Mouse (Mus musculus): Measurements from ENCODE around the gene Prtn3.

The Prtn3 gene

DNA sequence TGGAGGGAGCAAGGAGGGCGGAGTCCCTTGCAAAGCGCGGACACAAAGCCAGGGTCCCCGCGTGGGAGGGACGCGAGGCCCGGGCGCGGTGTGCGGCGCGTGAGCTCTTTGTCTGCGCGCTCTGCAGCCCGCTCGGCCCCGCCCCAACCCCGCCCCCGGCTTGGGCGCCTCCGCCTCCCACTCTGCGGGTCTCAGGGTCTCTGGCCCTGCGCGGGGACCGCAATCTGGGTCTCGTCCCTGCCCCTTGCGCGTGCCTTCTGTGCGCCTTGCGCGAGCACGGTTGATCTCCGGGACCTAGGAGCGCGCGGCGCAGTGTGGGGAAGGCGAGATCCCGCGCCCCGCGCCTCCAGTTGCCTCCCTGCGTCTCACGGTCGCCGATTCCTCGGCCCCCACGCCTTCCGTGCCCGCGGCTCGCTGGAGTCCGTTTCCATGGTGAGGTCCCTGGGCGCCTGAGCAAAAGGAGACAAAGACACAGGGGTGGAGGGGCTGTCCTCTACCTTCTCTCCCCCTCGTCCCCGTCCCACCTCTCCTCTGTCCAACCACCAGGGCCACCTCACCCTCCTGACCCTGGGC is at the start of gene Prtn3, which contains the start of gene Plppr3:
TSS of gene Prtn3 (plus strand) at position 187 of the 573 bp plus-strand sequence.
TSS of gene Plppr3 (minus strand) at position 345 of the 573 bp plus-strand sequence.
- DNase-seq (ENCODE audit: low read depth, low spot score): peak; percentile 63

DNA sequence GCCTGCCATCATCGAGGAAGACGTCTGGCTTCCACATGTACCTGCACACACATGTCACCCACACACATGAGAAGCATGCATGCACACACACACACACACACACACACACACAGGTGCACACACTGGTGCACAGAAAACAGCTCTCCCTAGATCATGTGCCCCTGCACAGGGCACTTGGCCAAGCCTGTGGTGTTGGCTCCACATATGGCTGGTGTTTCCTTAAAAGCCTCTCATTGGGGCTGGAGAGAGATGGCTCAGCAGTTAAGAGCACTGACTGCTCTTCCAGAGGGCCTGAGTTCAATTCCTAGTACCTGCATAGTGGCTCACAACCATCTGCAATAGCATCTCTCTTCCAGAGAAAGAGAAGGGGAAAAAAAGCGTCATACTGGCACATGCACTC is 42.7 kb upstream of the Prtn3 start:
- DNase-seq (ENCODE audit: low read depth, low spot score): no peak

DNA sequence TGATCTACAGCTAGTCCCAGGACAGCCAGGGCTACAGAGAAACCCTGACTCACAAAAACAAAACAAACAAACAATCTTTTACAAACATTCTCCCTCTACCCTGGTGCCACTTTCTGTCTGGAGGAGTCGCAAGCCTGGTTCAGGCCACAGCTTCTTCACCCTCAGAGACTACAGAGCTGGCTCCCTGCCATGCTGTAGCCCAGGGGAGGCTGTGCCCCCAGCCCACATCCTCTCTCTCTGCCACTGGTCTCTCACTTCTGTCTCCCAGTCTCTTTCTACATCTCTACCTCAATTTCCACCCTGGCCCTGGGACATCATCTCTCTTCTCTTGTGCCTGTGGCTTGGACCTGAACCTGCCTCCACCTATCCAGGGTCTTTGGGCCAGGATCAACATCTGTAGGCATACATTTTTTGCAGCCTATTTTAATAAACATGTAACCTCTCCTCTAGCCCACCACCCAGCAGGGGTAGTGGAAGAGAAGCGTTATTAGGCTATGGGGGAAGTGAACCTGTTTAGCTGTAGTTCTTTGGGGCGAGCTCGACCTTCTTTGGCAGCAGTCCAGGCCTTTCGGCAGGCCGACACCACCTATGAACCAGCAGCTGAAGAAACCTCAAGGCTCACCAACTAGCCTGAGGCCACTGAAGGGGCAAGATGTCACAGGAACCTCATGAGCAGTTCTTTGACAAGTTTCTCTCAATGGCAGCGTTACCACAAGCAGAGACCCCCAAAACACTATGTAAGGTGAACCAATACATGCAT is 42.1 kb upstream of the Prtn3 start:
- no peak for DNase-seq (ENCODE audit: low read depth, low spot score)

DNA sequence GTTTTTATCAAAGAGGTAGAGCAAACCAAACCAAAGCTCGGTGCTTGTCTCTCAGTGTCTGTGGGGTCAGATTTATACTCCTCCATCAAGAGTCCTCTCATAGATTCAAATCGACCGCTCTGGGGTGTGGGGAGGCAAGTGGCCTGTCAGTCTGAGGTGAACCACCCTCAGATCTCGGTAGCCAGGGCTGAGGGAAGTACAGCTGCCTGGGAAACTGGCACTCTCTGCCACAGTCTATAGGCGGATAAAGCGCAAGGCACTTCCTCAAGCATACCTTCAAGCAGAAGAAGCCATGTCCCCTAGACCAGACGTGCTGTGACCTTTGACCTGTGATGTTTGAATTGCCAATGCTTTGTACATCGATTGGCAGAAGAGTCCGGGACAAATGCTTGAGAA is 41.5 kb upstream of the Prtn3 start:
- no peak for DNase-seq (ENCODE audit: low read depth, low spot score)

DNA sequence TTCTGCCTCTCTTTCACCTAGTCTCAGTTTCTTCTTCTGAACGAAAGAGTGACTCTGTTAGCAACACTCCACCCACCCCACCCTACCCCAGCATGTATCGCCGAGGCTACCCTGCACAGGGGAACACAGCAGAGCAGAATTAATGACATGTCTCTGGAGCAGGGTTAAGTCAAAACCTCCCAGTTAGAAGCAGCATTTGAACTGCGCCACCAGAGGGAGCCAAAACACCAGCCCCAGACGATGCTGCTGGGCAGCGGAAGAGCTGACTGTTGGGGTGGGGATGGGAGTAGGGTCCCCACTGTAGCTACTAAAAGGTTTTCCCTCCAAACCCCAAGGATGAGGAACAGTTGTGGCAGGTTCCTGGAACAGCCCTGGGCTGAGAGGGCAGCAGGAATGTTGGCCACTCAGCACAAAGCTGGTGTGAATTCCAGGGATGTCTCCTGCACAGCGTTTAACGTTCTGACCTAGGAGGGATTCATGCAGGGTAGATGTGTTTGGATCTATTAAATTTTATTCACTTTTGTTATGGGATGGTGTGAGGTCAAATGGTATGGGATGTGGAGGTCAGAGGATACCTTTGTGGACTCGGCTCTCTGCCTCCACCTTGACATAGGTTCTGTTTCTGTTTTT is 39.4 kb upstream of the Prtn3 start:
- peak; percentile 72 for DNase-seq (ENCODE audit: low read depth, low spot score)

DNA sequence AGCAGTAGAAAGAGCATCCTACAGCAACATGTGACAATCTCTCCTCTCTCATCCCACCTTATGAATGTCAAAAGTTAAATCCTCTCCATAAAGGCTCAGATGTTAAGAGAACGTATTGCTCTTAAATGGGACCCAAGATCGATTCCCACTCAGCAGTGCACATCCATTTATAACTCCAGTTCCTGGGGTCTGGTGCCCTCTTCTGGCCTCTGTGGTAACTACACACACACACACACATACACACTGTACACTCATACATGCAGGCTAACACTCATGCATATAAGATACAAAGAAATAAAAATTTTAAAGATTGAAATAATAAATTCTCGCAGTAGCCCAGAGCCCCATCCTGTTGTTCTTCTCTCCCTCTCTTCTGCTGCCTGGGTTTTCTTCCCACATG is 37.4 kb upstream of the Prtn3 start:
- DNase-seq (ENCODE audit: low read depth, low spot score): no peak

DNA sequence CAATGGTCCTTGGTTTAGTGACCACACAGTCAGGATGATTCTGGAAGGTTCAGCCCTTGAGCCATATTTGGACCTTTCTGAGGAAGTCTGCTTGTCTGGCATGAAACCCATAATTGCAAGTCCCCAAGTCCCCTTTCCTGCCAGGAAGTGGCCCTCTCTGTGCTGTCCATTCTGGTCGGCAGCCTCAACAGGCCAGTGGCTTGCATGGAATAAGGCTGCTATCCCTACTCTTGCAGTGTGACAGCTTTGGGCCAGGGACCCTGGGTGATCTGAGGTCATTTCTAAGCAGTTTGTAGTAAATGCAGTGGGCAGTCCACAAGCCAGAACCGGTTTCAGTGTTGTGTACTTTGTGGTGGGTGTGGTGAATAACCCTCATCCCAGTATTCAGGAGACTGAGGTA is 36.1 kb upstream of the Prtn3 start:
- no peak for DNase-seq (ENCODE audit: low read depth, low spot score)

DNA sequence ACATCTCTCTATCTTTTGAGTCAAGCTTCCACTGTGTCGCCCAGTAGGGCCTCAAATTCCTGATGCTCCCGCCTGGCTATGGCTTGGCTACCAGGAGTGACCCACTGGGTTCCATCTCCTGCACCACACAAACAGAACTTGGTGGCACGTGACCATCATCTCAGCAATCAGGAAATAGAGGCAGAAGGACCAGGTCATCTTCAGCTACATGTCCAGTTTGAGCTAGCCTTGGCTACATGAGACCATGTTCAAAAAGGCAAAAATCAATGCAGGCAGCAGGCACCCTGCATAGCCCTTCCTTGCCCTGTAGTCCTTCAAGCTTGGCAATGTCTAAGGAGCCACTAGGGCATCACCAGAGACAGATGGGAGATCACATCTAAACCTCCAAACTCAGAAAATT is 34.2 kb upstream of the Prtn3 start:
- DNase-seq (ENCODE audit: low read depth, low spot score): no peak

DNA sequence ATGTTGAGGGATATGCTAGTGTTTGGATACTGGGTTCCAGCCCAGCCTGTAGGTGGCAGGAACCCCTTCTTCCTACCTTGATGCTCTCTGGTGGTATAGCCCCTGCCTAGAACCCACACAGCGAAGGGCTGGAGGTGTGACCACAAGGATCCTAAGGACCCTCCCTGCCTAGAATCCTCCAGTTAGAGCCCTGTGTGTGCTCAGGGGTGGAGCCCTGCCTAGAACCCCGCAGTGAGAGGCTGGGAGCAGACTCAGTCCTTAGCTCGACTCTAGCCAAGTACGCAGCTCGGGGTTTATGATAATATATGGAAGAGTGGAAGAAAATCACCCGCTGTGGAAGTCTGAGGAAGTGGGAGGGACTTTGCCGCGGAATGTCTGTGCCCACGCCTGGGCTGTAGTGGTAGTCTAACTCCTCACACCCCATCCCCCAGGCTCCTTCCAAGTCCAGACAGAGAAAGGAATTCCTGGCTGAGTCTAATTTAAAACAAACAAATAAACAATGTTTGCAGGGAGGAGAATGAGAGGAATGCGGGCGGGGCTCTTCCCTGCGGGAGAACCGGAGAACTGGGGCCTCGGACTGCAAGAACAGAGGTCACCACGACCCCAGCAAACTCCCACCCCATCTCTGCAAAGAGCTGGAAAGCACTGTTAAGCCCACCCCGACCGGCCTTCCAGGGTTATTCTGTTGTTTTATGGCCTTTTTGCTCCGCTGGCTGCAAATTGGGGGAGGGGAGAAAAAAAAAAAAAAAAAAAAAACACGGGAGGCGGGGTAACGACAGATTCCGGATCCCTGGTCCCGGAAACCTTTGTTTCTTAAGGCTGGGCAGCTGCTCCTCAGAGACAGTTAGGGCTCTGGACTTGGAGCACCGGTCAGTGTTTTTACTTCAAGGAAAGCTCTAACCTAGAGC is 33.4 kb upstream of the Prtn3 start:
- DNase-seq (ENCODE audit: low read depth, low spot score): peak; percentile 61

DNA sequence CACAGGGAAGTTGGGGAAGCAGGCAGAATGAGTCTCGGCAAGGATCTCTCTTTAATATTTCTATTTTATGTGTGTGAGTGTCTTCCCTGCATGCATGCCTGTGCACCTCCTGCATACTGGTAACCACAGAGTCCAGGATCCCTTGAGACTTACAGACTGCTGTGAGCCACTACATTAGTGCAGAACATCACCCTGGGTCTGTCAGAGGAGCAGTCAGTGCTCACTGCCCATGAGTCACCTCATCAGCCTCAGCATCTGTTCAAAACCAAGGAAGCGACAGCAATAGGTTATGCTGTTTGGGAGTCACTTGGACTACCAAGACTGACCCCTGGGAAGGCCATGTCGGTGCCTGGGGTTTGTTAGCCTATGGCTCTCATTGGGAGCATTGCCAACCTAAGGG is 32.0 kb upstream of the Prtn3 start:
- DNase-seq (ENCODE audit: low read depth, low spot score): no peak

DNA sequence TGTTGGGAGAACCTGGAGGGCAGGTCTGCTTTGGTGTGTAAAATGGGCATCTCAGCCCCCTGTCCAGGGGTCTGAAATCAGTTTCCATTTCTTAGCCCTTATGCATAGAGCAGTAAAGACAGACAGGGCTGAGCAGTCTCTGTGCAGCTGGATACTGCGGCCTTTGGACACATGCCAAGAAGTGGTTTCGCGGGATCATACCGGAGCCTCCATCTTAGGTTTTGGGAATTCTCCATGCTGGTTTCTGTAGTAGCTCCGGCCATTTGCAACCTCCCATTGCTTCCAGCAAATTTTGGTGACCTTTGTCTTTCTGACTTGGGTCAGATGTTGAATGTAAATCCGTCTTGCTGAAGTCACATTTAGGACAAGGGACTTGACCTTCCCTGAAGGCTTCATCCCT is 30.8 kb upstream of the Prtn3 start:
- DNase-seq (ENCODE audit: low read depth, low spot score): no peak

DNA sequence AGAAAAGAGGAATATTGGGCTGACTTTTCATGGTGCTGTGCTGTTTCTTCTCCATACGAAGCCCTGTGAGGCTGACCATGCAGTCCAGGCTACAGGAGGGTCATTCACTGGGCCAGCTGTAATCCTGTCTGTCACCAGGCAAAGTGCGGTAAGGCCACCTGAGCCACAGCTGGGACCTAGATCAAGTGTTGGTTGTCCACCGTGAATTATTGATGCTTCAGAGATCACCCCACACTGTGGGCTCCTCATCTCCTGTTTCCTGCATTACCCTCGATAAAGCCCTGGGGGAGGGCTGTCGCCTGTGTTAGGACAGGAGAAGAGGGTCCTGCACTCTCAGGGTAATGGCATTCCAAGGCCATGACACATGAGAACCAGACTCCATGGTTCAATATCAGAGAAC is 27.7 kb upstream of the Prtn3 start:
- DNase-seq (ENCODE audit: low read depth, low spot score): no peak

DNA sequence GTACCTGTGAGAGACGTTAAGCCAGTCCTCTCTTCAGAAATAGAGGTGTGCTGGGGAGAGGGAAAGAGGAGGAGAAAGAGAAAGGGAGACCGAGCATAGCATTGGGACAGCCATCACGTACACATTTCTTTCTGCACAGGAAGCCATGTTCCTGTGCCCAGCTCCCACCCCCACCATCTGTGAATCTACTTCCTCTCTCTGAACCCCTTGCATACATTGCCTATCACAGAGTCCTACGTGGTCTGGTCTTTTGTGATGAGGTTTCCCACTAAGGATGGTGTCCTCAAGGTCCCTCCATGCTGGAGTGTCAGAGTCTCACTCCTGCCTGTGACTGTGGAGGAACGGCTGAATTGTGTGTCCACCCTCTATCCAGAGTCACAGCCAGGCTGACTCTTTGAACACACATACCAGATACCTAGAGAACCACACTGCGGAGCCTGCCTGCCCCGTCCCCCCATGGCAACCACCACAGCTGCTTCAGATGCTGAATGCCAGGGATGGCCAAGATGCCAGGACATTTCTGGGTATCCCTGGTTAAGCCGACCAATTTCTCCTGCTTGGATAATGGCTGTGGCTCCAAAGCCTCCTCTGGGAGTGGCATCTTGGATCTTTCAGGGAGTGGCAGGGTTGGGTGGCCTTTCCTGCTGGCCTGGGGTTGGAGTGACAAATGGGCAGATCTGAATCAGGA is 24.2 kb upstream of the Prtn3 start:
- DNase-seq (ENCODE audit: low read depth, low spot score): no peak

DNA sequence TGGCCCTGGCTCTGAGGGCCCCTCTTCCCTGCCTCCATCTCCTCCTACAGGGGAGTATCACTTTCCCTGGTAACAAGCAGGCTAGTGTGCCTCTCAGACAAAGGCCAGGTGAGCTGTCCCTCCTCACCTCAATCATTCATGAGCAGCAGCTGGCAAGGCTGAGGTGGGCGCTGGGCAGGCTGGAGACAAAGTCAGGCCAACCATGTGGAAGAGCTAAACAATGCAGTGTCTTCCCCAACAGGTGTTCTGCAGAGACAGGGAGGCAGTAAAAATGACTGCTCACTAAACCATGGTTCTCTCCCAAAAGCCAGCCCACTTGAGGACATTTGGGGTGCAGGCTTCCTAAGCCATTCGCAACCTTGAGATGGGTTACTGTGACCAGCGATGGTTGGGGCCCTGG is 22.6 kb upstream of the Prtn3 start:
- no peak for DNase-seq (ENCODE audit: low read depth, low spot score)

DNA sequence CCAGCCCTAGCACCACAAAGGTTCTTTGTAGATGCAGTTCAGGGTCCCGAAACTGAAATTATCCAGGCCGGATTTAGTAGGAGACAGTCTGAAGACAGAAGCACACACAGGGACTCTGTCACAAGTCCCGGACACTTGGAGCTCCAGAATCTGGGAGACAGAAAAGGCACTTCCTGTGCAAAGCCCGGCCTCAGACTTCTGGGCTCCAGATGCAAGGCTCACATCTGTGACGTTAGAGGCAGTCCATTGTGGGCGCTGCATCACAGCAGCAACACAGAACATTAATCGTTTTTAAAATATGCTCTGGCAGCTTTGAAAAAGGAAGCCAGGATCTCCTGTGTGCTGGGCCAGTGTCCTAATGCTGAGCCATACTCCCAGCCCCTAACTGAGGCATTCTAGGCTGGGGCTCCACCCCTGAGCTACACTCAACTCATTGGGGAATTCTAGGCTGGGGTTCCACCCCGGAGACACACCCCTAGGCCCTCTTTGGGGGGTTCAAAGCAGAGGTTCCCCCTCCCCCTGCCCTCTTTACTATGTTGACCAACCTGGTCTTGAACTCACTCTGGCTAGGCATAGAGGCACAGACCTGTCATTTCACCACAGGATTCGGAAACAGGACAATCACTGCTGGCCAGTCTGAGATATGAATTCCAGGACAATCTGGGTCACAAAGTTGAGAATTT is 22.0 kb upstream of the Prtn3 start:
- DNase-seq (ENCODE audit: low read depth, low spot score): no peak

DNA sequence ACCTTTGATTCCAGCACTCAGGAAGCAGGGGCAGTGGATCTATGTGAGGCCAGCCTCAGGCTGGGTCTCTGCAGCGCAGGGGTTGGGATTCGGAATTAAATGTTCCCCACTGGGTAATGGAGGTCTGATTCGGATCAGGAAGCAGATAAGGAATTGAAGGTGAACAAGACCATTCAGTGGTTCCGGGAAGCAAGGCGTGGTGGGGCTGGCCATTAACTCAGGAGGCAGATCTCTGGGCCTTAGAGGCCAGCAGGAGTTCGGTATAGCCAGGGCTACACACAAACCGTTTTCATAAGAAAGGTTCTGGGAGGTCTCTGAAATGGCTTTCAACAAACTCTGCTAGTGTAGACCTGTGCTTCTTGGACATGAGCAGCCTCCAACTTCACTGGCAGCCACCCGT is 21.4 kb upstream of the Prtn3 start:
- no peak for DNase-seq (ENCODE audit: low read depth, low spot score)

DNA sequence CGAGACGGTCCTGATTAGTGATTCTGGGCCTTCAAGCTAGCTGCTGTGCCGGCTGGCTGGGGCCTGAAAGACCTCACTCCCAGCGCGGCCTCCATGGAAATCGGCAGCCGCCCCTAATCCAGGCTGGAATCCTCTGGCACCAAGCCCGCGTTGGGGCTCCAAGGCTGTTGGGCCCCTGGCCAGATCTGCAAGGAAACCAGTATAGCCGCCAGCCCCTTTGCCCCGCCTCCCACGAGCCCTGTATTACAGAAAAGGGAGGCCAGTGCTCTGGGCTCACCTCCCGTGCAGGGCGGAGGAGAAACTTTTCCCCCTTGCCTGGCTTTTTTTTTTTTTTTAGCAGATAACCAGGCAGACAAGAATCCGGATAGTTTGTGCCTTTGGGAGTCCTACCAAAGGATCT is 20.9 kb upstream of the Prtn3 start:
- peak; percentile 57 for DNase-seq (ENCODE audit: low read depth, low spot score)

DNA sequence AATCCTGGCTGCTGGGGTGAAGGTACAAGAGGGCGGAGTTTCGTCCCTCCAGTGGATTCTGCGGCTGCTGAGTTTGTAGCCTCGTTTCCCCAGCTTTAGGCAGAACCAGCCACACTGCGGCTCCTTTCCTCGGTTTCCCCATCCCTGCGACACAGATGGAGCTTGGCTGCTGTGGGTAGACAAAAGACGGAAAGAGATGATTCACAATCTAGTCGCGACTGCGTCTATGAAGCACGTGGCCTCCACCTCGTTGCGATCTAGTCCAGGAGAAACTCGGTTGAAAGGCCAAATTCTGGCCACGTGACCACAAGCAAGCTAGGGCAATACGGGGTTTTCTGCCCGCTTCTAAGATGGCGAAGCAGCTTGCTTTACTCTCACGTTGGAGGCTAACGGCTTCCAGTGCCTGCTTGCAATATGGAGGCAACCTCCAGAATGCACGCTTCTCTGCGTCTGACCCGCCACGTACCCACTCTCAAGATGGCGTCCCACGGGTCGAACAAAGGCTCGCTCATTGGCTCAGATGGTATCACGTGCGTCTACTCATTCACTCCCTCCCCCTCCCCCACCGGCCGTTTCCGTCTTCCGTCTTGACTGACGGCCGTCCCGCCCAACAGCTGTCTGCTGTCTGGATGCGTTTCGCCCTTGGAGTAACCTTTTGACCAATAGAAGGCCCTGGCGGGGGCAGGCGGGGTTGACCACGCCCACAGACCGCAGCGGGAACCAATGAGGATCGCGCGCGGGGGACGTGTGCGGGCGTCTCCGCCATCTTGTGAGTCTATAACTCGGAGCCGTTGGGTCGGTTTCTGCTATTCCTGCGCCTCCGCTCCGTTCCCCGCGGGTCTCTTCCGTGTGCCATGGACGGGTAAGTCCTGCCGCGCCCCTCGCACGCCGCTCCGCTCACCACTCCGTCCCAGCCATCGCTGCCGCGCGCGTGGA is 20.1 kb upstream of the Prtn3 start, which contains the start of gene Ptbp1:
TSS of gene Ptbp1 (plus strand) at position 568 of the 936 bp plus-strand sequence.
- peak; percentile 100 for DNase-seq (ENCODE audit: low read depth, low spot score)

DNA sequence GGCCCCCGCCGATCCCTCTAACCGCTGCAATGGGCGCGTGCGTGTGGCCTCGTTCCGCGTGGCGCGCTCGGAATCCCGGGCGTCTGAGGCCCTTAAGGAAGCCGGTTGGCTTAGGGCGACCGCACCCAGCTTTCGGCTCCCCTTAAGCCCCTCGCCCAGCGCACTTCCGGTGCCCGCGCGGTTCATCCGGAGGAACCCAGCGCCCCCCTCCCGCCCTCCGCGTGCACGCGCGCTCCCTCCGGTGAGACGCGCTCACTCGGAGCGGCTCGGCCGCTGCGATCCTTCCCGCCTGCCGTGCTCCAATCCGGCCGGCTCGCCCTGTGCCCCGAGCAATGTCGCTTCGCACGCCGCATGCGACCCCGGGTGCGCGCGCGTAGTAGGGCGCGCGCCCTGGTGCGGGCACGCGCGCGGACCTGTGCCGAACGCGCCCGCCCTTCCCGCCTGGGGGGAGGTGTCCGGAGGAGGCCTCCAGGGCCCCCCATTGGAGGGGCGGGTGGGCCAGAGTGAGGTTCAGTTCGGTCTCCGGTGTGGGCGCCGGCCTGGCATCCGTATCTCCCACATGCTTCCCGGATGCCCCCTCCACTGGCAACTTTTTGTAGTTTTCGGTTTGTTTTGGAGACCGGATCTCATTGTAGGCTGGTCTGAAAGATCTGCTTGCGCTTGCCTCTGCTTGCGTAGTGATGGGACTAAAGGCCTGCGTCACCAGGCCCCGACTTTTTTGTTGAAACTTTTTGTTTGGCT is 19.3 kb upstream of the Prtn3 start:
- peak; percentile 61 for DNase-seq (ENCODE audit: low read depth, low spot score)

Measured in embryo, embryonic 11.5 days (tissue).